Mouse (Mus musculus) testis, adult 2 months (tissue): ENCODE data around the gene Cfap299.

Source experiments
- CTCF ChIP-seq: fragments of 200-500 bp; IDR thresholded peaks from 2 replicates; pipeline ENCODE4 v1.5.1; 2012; ENCODE audit warnings: low read depth, mild to moderate bottlenecking, inconsistent platforms, low read length, moderate library complexity; ENCODE audit not compliant: control insufficient read depth, insufficient read depth, insufficient replicate concordance
- POLR2A ChIP-seq: fragments of 200-500 bp; IDR thresholded peaks from 2 replicates; pipeline ENCODE4 v1.6.1; 2012; ENCODE audit warnings: low read depth, mild to moderate bottlenecking, inconsistent platforms, low read length, moderate library complexity; ENCODE audit not compliant: control insufficient read depth

DNA sequence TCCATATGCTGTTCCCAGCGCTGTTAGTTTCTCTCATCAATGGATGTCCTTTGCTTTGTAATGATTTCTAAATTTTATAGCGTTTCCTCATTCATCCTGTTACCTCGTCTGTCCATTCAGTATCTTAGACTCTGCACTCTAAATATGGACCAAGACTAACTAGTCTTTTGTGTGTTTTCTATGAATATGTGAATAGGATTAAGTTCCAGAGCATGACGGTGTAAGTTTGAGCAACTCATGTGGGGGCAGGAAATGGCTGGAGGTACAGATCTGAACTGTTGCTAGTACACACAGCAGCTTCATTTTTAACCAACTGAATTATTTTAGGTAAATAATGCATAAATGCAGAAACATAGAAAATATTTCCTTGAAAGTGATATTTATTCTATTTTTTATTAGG is 51.3 kb downstream of the Cfap299 start:
- TF ChIP-seq CTCF (no peak), POLR2A (no peak)
